Mouse (Mus musculus): ENCODE data around the gene Rhox3h. TPM values are rescaled to one million over a fixed set of nuclear protein-coding genes. Genes with fewer than 3 reads are reported as not detected.

The Rhox3h gene
- total and polyA plus RNA-seq, 2 experiments, result not detected

Other genes starting within 250 kb of the Rhox3h start
- gene Rhox4b, start 236.3 kb downstream of the Rhox3h start, total RNA-seq (2014; rRNA removed), result not detected in 2 replicates
- gene Rhox4b, start 236.3 kb downstream of the Rhox3h start, polyA plus RNA-seq (2012; rRNA removed), result not detected in 2 replicates
- not detected in 2 replicates for gene Rhox2c, start 215.1 kb downstream of the Rhox3h start, total RNA-seq (2014; rRNA removed)
- not detected in 2 replicates for gene Rhox2c, start 215.1 kb downstream of the Rhox3h start, polyA plus RNA-seq (2012; rRNA removed)
- gene Rhox3c, start 210.2 kb downstream of the Rhox3h start, total RNA-seq (2014; rRNA removed), result not detected in 2 replicates
- gene Rhox3c, start 210.2 kb downstream of the Rhox3h start, polyA plus RNA-seq (2012; rRNA removed), result not detected in 2 replicates
- gene Rhox4c, start 188.4 kb downstream of the Rhox3h start, total RNA-seq (2014; rRNA removed), result not detected in 2 replicates
- gene Rhox4c, start 188.4 kb downstream of the Rhox3h start, polyA plus RNA-seq (2012; rRNA removed), result not detected in 2 replicates
- not detected in 2 replicates for gene Rhox2d, start 175.3 kb downstream of the Rhox3h start, total RNA-seq (2014; rRNA removed)
- gene Rhox2d, start 175.3 kb downstream of the Rhox3h start, polyA plus RNA-seq (2012; rRNA removed), result not detected in 2 replicates
- gene Rhox4d, start 154.4 kb downstream of the Rhox3h start, total RNA-seq (2014; rRNA removed), result not detected in 2 replicates
- gene Rhox4d, start 154.4 kb downstream of the Rhox3h start, polyA plus RNA-seq (2012; rRNA removed), result not detected in 2 replicates
- gene Rhox2e, start 138.3 kb downstream of the Rhox3h start, total RNA-seq (2014; rRNA removed), result not detected in 2 replicates
- not detected in 2 replicates for gene Rhox2e, start 138.3 kb downstream of the Rhox3h start, polyA plus RNA-seq (2012; rRNA removed)
- gene Rhox3e, start 126.7 kb downstream of the Rhox3h start, total RNA-seq (2014; rRNA removed), result not detected in 2 replicates
- gene Rhox3e, start 126.7 kb downstream of the Rhox3h start, polyA plus RNA-seq (2012; rRNA removed), result not detected in 2 replicates
- not detected in 2 replicates for gene Rhox4e, start 111.4 kb downstream of the Rhox3h start, total RNA-seq (2014; rRNA removed)
- gene Rhox4e, start 111.4 kb downstream of the Rhox3h start, polyA plus RNA-seq (2012; rRNA removed), result not detected in 2 replicates
- gene Rhox2f, start 97.4 kb downstream of the Rhox3h start, total RNA-seq (2014; rRNA removed), result not detected in 2 replicates
- not detected in 2 replicates for gene Rhox2f, start 97.4 kb downstream of the Rhox3h start, polyA plus RNA-seq (2012; rRNA removed)
- not detected in 2 replicates for gene Rhox3f, start 87.8 kb downstream of the Rhox3h start, total RNA-seq (2014; rRNA removed)
- gene Rhox3f, start 87.8 kb downstream of the Rhox3h start, polyA plus RNA-seq (2012; rRNA removed), result not detected in 2 replicates
- not detected in 2 replicates for gene Rhox4f, start 61.1 kb downstream of the Rhox3h start, total RNA-seq (2014; rRNA removed)
- not detected in 2 replicates for gene Rhox4f, start 61.1 kb downstream of the Rhox3h start, polyA plus RNA-seq (2012; rRNA removed)
- gene Rhox3g, start 40.2 kb downstream of the Rhox3h start, total RNA-seq (2014; rRNA removed), result not detected in 2 replicates
- gene Rhox3g, start 40.2 kb downstream of the Rhox3h start, polyA plus RNA-seq (2012; rRNA removed), result not detected in 2 replicates
- gene Rhox2g, start 25.3 kb downstream of the Rhox3h start, total RNA-seq (2014; rRNA removed), result not detected in 2 replicates
- not detected in 2 replicates for gene Rhox2g, start 25.3 kb downstream of the Rhox3h start, polyA plus RNA-seq (2012; rRNA removed)
- not detected in 2 replicates for gene Rhox4g, start 17.4 kb downstream of the Rhox3h start, total RNA-seq (2014; rRNA removed)
- not detected in 2 replicates for gene Rhox4g, start 17.4 kb downstream of the Rhox3h start, polyA plus RNA-seq (2012; rRNA removed)
- gene Rhox2h, start 4.5 kb upstream of the Rhox3h start, total RNA-seq (2014; rRNA removed), result not detected in 2 replicates
- gene Rhox2h, start 4.5 kb upstream of the Rhox3h start, polyA plus RNA-seq (2012; rRNA removed), result not detected in 2 replicates
- 0.54 TPM in 1 of 2 replicates, not detected in the other for gene Rhox5, start 136.1 kb upstream of the Rhox3h start, total RNA-seq (2014; rRNA removed)
- gene Rhox5, start 136.1 kb upstream of the Rhox3h start, polyA plus RNA-seq (2012; rRNA removed), result not detected in 2 replicates
- not detected in 2 replicates for gene Rhox6, start 158.1 kb upstream of the Rhox3h start, total RNA-seq (2014; rRNA removed)
- not detected in 2 replicates for gene Rhox6, start 158.1 kb upstream of the Rhox3h start, polyA plus RNA-seq (2012; rRNA removed)
- gene Rhox7a, start 162.9 kb upstream of the Rhox3h start, total RNA-seq (2014; rRNA removed), result not detected in 2 replicates
- gene Rhox7a, start 162.9 kb upstream of the Rhox3h start, polyA plus RNA-seq (2012; rRNA removed), result not detected in 2 replicates
- gene Rhox8, start 210.2 kb upstream of the Rhox3h start, total RNA-seq (2014; rRNA removed), result not detected in 2 replicates
- not detected in 2 replicates for gene Rhox8, start 210.2 kb upstream of the Rhox3h start, polyA plus RNA-seq (2012; rRNA removed)
- gene Rhox7b, start 228.5 kb upstream of the Rhox3h start, total RNA-seq (2014; rRNA removed), result not detected in 2 replicates
- gene Rhox7b, start 228.5 kb upstream of the Rhox3h start, polyA plus RNA-seq (2012; rRNA removed), result not detected in 2 replicates
- not detected in 2 replicates for gene Rhox9, start 233.0 kb upstream of the Rhox3h start, total RNA-seq (2014; rRNA removed)
- gene Rhox9, start 233.0 kb upstream of the Rhox3h start, polyA plus RNA-seq (2012; rRNA removed), result not detected in 2 replicates